Mouse (Mus musculus): Measurements from ENCODE around the gene Nfkbid.

DNA sequence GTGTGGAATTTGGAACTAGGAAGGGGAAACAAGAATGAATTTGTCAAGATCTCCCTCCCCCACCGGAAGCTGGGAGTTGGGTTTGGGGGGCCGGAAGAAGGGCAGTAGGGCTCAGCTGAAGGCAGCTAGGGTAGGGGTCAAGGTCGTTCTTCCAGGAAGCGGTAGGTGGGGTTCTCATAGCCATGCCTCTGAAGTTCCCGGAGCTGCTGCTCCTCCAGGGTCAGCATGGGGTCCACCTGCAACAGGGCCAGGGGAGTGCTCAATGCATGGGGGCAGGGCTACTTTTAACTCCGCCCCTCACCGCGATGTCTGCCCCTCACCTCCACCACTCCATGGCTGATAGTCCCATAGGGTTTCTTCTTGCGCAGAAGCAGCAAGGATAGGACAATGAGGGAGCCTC, 13.6 kb downstream of the Nfkbid start:
- TF ChIP-seq CTCF (IDR thresholded peaks at IDR 0.05; ENCODE audit: control insufficient read depth, insufficient read depth, insufficient replicate concordance, low read depth, low read length) (no peak), POLR2A (IDR thresholded peaks at IDR 0.05; ENCODE audit: control insufficient read depth, low read depth, low read length) (no peak)

Data from testis, adult 2 months (tissue).